Mouse (Mus musculus): ENCODE data around the gene Pcdh11x.
"Not testable (repeated sequence)": the region's sequence is repeated elsewhere in the genome, so short reads cannot be mapped to it uniquely, and the experiment has no call there.

Pcdh11x gene

DNA sequence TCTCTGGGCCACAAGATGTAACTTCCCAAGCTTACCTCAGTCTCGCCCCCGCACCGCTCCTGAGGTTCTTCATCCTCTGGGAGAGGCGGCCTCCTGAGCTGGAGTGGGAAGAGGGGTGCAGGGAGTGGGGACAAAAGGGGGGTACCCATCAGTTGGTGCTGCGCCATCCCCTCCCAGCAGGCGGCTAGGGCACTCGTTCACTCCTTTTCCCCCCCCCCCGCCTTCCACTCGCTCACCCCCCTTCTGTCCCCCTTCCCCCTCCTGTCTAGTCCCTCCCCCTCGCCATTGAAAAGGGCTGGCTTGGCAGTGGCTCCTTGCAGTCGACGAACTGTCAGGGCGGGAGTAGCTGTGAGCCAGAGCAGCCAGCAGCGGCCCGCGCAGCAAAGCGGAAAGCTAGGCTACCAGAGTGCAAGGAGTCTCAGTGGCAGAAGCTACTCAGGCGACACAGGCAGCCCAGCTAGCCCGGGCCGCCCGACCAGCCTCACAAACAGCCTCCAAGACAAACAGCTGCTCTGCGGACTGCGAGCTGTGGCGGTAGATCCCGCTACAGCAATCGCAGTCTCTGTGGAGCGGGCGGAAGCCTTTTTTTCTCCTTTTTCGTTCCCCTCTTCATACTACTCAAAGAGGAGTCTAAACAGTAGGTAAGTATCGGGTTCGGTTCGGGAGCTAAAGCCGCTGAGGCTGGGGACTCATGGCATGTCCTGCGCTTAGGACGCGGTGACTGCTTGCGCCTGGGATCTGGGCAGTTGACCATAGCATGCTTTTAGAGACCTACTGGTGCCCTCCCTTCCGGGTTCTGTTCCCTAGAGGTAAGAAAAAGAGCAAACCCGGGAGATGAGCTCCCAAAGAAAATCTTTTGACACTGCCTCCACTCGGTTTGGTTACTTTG is at the start of gene Pcdh11x:
Gene Pcdh11x, plus strand, starts transcription at position 249 of the 889 bp plus-strand sequence.
- DNase-seq, result peak; percentile 68

DNA sequence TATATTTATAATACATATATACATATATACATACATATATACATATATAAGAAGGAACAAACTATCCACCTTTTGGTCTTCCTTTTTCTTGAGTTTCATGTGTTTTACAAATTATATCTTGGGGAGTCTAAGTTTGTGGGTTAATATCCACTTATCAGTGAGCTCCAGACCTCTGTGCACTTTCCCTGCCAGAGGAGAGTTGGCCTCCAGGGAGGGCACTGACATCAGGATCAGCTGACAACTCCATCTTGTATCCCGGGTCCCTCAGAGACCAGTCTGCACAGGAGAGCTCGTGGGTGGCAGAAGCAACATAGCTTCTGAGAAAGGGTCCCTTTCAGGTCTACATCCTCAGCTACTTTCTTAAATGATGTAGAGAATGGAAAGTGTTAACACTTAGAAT is 30.0 kb upstream of the Pcdh11x start:
- DNase-seq, result no peak

DNA sequence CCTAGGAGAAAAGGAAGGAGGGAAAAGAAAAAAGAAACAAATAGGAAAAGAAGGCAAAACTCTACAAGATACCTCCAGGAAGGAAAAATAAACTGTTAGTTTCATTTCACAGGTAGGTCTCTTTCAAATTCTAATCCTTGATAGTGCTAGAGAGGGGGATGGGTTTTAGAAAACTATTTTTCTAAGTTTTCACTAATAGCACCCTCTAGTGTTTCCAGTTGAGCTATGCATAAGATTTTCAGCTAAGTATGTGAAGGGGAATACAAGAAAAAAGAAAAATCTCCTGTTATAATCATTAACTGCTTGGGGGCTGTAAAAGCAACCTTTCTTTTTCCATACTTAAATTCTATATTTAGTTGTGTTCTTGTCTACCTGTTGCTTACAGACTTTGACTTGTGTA is 4.5 kb upstream of the Pcdh11x start:
- DNase-seq, result no peak

DNA sequence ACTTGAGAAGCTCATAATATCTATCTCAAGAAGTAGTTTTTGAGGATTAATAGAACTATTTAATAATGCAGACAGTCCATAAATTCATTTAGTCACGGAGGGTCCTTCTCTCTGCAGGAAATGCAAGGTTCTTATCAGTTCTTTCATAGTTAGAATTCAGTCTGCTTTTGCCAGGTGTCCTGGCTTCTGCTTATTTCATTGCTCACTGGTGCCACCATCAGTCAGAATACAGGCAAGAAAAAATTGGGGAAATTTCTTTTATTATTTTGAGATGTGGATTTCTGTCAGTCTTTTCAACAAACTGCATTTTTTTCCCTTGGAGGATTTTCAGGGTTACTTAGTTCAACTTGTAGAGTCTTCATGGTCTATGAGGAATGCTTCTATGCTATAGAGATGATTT is 2.6 kb upstream of the Pcdh11x start:
- no peak for DNase-seq

DNA sequence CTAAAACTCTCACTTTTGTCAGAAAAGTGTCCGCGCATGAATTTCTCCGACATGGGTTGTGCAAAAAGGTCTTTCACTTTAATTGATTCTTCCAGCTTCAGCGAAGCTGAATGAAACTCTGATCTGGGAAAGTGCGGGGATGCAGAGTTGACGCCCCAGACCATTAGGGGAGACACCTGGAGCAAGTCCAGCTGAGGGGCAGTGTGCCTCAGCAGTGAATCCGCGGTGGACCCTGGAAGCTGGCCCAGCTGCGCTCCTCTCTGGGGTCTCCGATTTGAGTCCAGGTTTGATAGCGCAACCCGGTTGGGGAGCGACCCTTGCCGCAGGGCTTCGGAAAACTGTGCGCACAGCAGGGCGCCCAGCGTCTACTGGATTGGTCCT is 831 bp downstream of the Pcdh11x start:
- no peak for DNase-seq

DNA sequence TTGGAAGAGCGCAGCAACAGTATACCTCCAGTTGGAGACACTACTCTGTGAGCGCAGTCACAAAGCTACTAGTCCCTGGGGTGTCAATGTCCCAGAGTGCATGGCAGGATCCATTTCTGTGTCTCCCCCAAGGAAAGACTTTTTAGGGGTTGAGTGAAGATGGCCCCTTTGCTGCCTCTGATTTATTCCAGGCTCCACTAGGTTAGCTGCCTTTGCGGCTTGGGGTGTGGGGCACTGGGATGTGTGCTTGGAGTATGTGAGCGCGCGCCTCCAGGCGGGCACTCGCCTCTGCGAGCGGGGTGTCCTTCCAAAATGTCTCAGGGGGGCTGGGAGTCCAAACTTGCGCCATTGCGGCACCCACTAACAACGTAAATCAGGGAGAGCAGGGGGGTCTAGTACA is 1.6 kb downstream of the Pcdh11x start:
- peak; percentile 48 for DNase-seq

DNA sequence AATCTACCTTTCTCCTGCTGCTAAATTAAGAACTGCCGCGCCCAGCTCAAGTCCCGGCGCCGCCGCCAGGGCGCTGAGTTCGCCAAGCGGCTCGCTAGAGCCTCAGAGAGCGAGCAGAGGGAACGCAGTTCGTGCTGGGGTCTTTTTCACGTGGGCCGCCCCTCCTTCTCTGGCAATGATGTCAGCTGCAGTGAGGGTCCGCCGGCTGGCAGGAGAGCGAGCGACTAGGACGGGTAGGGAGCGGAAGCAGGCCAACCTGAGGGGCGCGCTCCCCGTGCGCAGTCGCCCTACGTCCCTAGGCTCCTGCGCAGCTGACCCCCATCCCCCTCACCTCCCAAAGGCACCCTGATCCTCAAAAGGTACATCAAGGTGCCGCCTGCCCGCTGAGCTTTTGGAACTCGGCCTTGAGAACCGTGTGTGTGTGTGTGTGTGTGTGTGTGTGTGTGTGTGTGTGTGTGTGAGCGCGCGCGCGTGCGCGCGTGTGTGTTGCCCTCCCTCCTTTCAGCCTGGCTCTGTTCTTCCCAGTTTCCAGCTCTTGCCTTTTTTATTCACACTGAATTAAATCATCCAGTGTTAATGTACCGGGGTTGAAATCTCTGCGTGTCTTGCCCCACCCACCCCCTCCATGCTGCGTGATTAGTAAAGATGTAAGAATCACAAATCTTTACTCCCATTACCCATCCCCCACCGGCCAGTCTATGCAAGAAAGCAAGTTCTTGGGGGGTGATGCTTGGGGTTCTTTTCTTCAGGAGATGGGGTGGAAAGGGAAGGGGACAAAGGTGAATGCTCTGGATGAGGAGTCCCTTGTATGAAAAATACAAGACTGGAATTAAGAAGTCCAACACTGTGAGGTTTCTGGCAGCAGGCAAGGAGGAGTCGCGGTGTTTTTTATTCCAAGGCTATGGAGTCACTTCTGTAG is 3.0 kb downstream of the Pcdh11x start:
- DNase-seq, result peak; percentile 43

DNA sequence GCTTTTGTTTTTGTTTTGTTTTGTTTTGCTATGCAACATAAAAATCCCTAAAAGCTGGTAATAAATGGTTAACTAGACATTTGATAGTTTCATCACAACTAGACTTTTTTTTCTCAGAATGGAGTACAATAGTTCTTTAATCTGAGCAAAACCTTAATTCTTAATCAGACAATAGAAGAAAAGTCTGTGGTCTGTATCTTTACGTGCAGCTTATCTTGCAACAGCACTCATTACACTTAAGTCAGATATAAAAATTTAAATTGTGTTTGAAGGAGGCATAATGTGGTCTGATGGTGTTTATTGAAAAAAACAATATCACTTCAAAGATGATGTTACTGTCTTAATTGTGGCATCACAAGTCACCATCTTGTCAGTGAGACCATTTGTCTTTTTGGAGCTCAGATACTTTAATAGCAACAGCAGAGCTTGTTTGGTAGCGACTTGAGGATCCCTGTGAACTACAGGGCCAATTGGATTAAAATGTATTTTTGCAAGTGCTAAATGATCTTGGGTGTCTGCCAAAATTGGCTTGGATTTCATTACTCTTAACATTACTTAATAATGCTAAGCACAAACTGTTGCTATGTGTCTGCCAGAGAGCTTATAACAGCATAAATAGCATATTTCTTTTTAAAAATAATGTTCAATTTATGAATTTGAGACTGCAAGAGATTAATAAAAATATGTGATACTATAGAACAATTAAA is 11.6 kb downstream of the Pcdh11x start:
- DNase-seq, result no peak

DNA sequence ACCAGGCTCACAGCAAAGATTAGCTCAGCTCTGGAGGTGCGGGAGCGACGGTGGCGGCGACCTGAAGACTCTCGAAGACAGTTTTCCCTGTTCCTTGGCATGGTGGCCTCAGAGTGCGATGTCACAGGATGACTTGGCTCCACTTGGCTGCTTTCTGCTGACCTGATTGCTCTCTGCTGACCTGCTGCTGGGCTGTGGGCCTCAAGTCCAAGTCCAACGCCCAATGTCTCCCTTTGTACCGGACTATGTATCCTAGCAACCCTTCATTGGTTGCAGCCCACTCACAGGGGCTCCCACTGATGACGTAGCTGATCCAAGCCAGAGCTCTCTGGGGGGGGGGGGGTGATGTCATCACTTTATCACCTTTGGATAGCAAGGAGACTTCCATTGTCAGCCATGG is 22.9 kb downstream of the Pcdh11x start, which contains the start of gene H2afb3:
Gene H2afb3, minus strand, starts transcription at position 101 of the 400 bp plus-strand sequence.
- DNase-seq, result not testable (repeated sequence)

DNA sequence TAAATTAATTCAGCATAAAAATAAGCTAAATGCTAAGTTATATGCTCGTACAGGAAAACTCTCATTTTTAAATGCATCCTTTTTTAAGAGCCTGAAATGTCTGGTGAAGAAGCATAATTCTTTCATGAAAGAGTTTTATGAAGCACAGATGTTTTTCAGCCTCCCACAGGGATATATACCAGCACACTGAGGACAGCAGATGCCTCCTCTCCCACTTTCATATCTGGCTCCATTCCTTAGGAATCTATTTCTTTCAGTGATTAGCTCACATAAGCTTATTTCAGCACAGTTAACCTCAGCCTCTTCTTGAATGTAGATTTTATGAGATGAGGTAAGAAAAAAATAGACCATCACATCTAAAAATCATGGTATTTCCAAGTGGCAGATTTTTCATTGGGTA is 176.2 kb downstream of the Pcdh11x start:
- no peak for DNase-seq

DNA sequence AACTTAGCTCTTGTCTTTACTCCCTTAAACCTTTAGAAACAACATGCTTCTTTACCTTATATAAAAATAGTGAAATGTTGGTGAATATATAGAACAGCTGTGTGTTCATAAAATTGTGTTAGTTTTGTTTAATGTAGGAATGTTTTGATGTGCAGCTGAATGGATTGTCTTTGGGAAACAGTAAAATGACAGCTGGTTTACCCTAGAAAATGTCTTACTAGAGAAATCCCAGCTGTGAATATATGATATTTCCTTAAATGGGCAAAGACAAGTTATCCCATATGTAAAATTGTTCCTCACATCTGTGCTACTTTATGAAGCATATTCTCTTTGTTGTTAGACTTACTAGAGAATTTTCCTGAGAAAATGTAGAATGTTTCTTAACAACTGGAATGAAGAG is 196.4 kb downstream of the Pcdh11x start:
- DNase-seq, result no peak

DNA sequence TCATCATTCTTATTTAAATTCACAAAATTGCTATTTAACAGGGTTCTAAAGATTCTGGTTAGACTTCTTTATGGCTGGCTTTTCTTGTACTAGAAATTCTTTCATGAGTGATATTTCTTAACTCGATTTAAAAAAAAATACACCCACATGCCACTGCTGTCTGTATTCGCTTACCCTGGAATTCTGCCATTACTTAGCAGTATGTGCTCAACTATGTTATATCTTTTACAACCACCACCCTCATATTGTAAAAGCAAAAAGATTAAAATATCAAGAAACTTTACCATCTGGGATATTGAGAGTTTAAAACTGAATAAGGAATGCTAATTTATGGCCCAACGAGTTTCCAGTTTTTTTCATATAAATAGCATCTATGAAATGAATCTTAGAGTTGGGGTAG is 234.9 kb downstream of the Pcdh11x start:
- DNase-seq, result no peak

DNA sequence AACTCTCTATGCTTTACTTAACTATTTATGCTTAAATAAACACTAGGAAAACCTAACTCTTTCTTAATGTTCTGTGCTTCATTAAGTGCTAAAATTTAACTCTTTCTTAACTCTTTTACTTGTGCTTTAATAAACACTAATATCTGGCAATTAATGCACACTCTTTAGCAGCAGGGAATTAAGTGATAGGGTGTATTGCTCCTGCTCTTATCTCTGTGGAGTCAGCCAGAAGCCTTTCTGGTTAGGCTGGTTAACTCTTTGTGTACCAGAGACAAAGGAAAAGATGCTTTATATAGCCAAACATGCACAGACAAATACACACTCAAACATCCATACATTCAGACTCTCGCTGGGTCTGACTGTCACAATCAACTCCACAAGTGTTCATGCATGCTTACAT is 309.2 kb downstream of the Pcdh11x start:
- DNase-seq, result no peak

DNA sequence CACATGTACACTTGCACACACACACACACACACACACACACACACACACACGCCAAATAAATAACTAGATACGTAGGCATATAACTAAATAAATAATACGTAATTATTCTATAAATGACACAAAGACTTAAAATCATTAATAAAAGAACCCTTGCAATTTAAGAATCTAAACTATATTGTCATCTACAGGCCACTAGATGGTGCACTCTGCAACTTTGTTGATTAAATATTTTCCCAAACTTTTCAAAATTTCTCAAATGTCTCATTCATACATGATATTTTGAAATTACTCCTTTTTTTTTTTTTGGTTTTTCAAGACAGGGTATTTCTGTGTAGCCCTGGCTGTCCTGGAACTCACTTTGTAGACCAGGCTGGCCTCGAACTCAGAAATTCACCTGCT is 328.4 kb downstream of the Pcdh11x start:
- no peak for DNase-seq

DNA sequence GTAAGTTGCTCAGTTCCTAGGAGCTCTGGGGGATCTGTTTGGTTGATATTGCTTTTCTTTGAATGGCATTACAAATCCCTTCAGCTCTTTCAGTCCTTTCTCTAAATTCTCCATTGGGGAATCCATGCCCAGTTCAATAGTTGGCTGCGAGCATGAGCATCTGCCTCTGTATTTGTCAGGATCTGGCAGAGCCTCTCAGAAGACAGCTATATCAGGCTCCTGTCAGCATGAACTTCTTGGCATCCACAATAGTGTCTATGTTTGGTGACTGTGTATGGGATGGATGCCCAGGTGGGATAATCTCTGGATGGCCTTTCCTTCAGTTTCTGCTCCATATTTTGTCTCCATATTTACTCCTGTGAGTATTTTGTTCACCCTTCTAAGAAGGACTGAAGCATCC is 380.2 kb downstream of the Pcdh11x start:
- not testable (repeated sequence) for DNase-seq

DNA sequence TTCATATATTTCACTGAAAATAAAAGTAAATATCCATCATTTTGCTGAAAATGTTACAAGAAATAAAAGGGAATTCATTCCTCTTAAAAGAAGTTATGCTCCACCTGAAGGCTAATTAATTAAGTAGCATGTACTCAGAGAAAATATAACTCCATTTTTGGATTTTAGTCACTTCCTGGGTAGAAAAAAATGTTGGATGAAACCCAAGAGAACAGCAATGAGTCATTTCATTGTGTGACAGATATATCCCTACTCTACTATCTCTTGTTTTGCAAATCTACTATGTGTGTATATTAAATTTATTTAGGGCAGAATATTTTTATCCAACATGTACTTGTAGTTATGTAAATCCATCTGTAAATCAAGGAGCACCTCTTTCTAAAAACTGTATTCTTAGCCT is 444.1 kb downstream of the Pcdh11x start:
- no peak for DNase-seq

DNA sequence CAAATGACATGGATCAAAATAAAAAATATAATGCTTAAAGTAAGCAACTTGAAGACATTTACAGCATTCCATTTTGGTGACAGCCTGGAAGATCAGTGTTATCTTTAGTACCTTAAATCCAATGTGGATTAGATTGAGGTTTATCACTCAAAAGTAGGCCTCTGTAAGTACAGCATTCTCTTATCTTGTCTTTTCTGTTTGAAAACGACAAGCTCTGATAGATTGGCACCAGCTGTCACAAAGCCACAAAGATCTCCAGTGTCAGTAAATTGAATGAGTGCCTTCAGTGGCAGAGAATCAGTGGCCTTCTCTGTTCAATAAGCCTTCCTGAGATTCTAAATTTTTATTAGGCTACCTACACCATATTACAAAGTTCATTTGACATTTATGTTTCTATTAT is 445.7 kb downstream of the Pcdh11x start:
- DNase-seq, result no peak

DNA sequence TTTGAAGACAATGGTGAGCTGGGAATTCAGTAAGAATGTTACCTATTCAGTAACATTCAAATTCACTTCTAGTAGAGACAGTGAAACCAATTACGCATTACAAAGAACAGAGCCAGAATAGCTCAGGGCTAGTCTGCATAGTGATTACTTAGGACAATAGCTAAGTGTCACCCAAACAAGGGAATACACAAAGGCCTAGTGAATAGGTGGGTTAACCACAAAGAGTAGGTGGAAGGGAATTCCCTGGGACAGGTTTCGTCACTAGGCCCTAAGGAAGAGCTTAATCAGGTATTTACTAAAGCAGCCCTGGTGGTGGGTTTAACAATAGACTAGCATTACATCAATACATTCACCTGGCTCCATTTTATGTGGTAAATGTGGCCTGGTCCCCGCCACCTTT is 654.5 kb downstream of the Pcdh11x start:
- DNase-seq, result no peak
